Mouse (Mus musculus) lung, embryonic 14.5 days (tissue): ENCODE results near the gene Tmub2. TPM values are rescaled to one million over a fixed set of nuclear protein-coding genes. Genes with fewer than 3 reads are reported as not detected.

Experiments
- ATAC-seq: fragments of 200-750 bp; cut with Nextera tagmentation; 2 replicates; pipeline ENCODE4 v1.8.0; 2017; ENCODE audit warnings: mild to moderate bottlenecking, moderate TSS enrichment, moderate library complexity; ENCODE audit not compliant: insufficient read depth
- DNase-seq: peaks from one replicate; pipeline ENCODE4 v3.0.0-alpha.2; 2015
- H3K27ac ChIP-seq: fragments of 300-500 bp; sonication (generic); 2 replicates; pipeline ENCODE4 v1.5.1; 2014; ENCODE audit warnings: low read depth, mild to moderate bottlenecking, moderate library complexity
- H3K27me3 ChIP-seq: fragments of 300-500 bp; sonication (generic); 2 replicates; pipeline ENCODE4 v1.6.1; 2014; ENCODE audit warnings: low read length, control low read depth; ENCODE audit not compliant: insufficient read depth
- H3K36me3 ChIP-seq: fragments of 300-500 bp; sonication (generic); 2 replicates; pipeline ENCODE4 v1.6.1; 2014; ENCODE audit warnings: control low read depth; ENCODE audit not compliant: insufficient read depth
- H3K4me1 ChIP-seq: fragments of 300-500 bp; sonication (generic); 2 replicates; pipeline ENCODE4 v1.6.1; 2014; ENCODE audit warnings: antibody characterized with exemption, control low read depth; ENCODE audit not compliant: insufficient read depth
- H3K4me2 ChIP-seq: fragments of 300-500 bp; sonication (generic); 2 replicates; pipeline ENCODE4 v1.6.1; 2014; ENCODE audit warnings: mild to moderate bottlenecking
- H3K4me3 ChIP-seq: fragments of 300-500 bp; sonication (generic); 2 replicates; pipeline ENCODE4 v1.5.1; 2014; ENCODE audit warnings: low read depth, low read length
- H3K9ac ChIP-seq: fragments of 300-500 bp; sonication (generic); 2 replicates; pipeline ENCODE4 v1.6.1; 2014
- H3K9me3 ChIP-seq: fragments of 300-500 bp; sonication (generic); 2 replicates; pipeline ENCODE4 v1.6.1; 2016; ENCODE audit warnings: low read depth, low read length, control low read depth
- CTCF ChIP-seq: IDR thresholded peaks from 2 replicates; pipeline ENCODE4 v1.5.1; 2016; ENCODE audit warnings: antibody characterized with exemption, low read depth
- WGBS: fragments of 180-500 bp; shearing (Covaris S2); extraction: QIAGEN DNeasy Blood & Tissue Kit; methylation state at CpG from one replicate; pipeline ENCODE4 v1.1.7; 2014; 5-methylcytosine and 5-hydroxymethylcytosine counted together
- polyA plus RNA-seq: library from polyadenylated mRNA; unstranded; fragments of >200 nt; fragmentation: Nextera tagmentation; extraction: Ambion mirVana; gene quantifications from 2 replicates; pipeline ENCODE4 v1.2.1, GENCODE M21; 2014

Tmub2 gene
- polyA plus RNA-seq, 1 experiment from 2014 or later: 49.9 TPM

DNA sequence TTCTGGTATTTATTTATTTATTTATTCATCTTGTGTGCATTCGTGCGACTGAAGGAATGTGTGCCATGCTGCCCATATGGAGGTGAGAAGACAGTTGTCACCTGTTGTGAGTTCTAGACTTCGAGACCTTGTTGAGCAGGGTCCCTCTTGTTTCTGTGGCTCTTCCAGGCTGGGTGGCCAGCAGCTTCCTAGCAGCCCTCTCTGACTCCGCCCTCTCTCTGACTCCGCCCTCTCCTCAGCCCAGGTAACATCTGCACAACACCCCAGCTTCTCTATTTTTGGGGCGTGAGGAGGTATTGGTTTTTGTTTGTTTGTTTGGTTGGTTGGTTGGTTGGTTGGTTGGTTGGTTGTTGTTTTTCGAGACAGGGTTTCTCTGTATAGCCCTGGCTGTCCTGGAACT, 43.1 kb downstream of the Tmub2 start:
- Histone ChIP-seq H3K9me3 (no peaks in the 10 kb centered on the region), H3K27me3 (no peaks in the 10 kb centered on the region), H3K36me3 (no peaks in the 10 kb centered on the region), H3K4me3 (no peak overlapping the region), H3K4me1 (no peaks in the 10 kb centered on the region), H3K27ac (no peak overlapping the region), H3K9ac (no peak overlapping the region), H3K4me2 (no peak overlapping the region)
- TF ChIP-seq CTCF: no peak
- ATAC-seq (no peak), DNase-seq (no peak)
- WGBS: 66% methylated on average over 7 of the region's 7 CpGs

GRCm38 (mm10) chr11:102329518-102329917, 44.8 kb downstream of the Tmub2 start:
- Histone ChIP-seq H3K9me3 (no peaks in the 10 kb centered on the region), H3K4me2 (no peak overlapping the region), H3K4me1 (no peaks in the 10 kb centered on the region), H3K27ac (no peak overlapping the region), H3K9ac (no peak overlapping the region), H3K4me3 (no peak overlapping the region), H3K36me3 (no peaks in the 10 kb centered on the region), H3K27me3 (no peaks in the 10 kb centered on the region)
- TF ChIP-seq CTCF: no peak
- DNase-seq (no peak), ATAC-seq (no peak)

- H3K4me1 ChIP-seq: no peaks in the 10 kb centered on the region
- no peak for DNase-seq
- H3K27me3 ChIP-seq: no peaks in the 10 kb centered on the region
- 76% methylated on average over 3 of the region's 3 CpGs for WGBS
- ATAC-seq: no peak
- no peak overlapping the region for H3K9ac ChIP-seq
- no peak overlapping the region for H3K27ac ChIP-seq
- H3K36me3 ChIP-seq: no peaks in the 10 kb centered on the region
- H3K4me3 ChIP-seq: no peak overlapping the region
- H3K4me2 ChIP-seq: no peak overlapping the region
- no peaks in the 10 kb centered on the region for H3K9me3 ChIP-seq
- TF ChIP-seq CTCF: no peak
Measured at GRCm38 (mm10) chr11:102330039-102330438, 45.3 kb downstream of the Tmub2 start.

DNA sequence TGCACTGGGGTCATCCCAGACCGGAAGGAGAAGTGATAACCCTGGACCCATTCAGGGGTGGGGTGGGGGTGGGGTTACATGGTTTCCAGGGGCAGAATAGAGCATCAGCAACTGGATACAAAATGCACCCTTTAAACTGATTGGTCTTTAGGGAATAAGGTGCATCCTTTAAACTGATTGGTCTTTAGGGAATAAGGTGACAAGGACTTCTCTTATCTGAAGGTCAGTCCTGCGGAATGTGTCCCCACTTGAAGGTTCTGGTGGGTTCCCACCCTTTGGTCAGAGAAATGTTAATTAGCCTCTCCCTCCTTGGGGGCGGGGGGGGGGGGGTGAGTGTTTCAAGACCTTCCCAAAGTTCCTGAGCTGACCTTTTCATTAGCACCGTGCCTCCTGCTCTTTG, 47.1 kb downstream of the Tmub2 start:
- TF ChIP-seq CTCF: no peak
- no peak for ATAC-seq
- Histone ChIP-seq H3K4me3 (no peak overlapping the region), H3K36me3 (no peaks in the 10 kb centered on the region), H3K9me3 (no peaks in the 10 kb centered on the region), H3K27me3 (no peaks in the 10 kb centered on the region), H3K4me2 (no peak overlapping the region), H3K27ac (no peak overlapping the region), H3K9ac (no peak overlapping the region), H3K4me1 (no peaks in the 10 kb centered on the region)
- no peak for DNase-seq
- WGBS: 58% methylated on average over 3 of the region's 4 CpGs

GRCm38 (mm10) chr11:102333061-102333460, 48.3 kb downstream of the Tmub2 start:
- DNase-seq (no peak), ATAC-seq (no peak)
- Histone ChIP-seq H3K9me3 (no peaks in the 10 kb centered on the region), H3K27ac (no peak overlapping the region), H3K9ac (no peak overlapping the region), H3K36me3 (no peaks in the 10 kb centered on the region), H3K4me1 (no peaks in the 10 kb centered on the region; the same call in 1 of the 2 replicates), H3K4me3 (no peak overlapping the region), H3K27me3 (no peaks in the 10 kb centered on the region), H3K4me2 (no peak overlapping the region)
- no peak for TF ChIP-seq CTCF

- Histone ChIP-seq H3K4me2 (no peak overlapping the region), H3K4me1 (peaks cover 5% of the 10 kb centered on the region; the same call in 1 of the 2 replicates), H3K9ac (no peak overlapping the region), H3K27ac (no peak overlapping the region), H3K4me3 (no peak overlapping the region), H3K27me3 (no peaks in the 10 kb centered on the region), H3K9me3 (no peaks in the 10 kb centered on the region), H3K36me3 (no peaks in the 10 kb centered on the region)
- 40% methylated on average over 4 of the region's 4 CpGs for WGBS
- no peak for ATAC-seq
- no peak for DNase-seq
- TF ChIP-seq CTCF: no peak
Measured at GRCm38 (mm10) chr11:102334010-102334409, 49.3 kb downstream of the Tmub2 start.

DNA sequence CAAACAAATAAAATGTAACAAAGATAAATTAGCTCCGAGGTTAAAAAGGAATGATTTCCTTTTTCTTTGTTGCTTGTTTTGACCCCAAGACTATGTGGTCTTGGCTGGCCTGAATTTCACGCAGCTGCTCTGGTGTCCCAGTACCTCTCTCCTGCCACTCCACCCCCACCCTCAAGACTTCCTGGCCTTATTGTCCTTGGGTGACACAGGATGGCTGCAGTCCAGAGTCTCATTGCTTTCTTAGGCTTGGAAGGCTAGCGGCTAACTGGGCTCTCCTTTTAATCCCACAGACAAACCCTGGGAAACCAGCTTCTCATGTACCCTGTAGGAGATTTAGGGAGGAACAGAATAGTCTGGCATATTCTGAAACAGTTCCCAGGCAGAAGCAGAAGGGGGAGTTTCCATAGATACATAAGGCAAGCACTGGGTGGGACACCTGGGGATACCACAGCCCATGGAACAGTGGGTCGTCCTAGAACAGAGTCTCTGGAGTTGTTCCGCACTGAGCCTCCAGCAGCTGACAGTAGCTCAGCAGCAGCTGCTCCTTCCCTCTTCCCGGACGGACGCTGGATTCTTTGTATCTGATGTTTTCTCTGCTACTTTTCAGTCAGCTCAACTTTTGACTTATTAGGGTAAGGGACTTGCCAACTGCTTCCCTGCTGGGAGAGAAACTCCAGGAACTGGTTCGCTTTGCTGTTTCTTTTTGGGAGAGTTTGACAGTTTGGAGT, 50.4 kb downstream of the Tmub2 start:
- H3K4me3 ChIP-seq: no peak overlapping the region
- DNase-seq (peak; percentile 30), ATAC-seq (no peak)
- no peak overlapping the region for H3K27ac ChIP-seq
- no peaks in the 10 kb centered on the region for H3K9me3 ChIP-seq
- WGBS: 29% methylated on average over 9 of the region's 9 CpGs
- H3K9ac ChIP-seq: no peak overlapping the region; the same call in 1 of the 2 replicates
- TF ChIP-seq CTCF: no peak
- H3K27me3 ChIP-seq: no peaks in the 10 kb centered on the region
- peaks cover 6% of the 10 kb centered on the region; the same call in 1 of the 2 replicates for H3K4me1 ChIP-seq
- H3K36me3 ChIP-seq: no peaks in the 10 kb centered on the region
- H3K4me2 ChIP-seq: no peak overlapping the region
